Mouse (Mus musculus) frontal cortex, adult (tissue): Measurements from ENCODE around the gene Cd83.

Experiments used
- ATAC-seq: cut with Nextera tagmentation; 2 replicates; pipeline ENCODE4 v1.9.2; 2017; ENCODE audit warnings: mild to moderate bottlenecking, moderate library complexity, mixed read lengths; ENCODE audit not compliant: low TSS enrichment

Gene Cd83

DNA sequence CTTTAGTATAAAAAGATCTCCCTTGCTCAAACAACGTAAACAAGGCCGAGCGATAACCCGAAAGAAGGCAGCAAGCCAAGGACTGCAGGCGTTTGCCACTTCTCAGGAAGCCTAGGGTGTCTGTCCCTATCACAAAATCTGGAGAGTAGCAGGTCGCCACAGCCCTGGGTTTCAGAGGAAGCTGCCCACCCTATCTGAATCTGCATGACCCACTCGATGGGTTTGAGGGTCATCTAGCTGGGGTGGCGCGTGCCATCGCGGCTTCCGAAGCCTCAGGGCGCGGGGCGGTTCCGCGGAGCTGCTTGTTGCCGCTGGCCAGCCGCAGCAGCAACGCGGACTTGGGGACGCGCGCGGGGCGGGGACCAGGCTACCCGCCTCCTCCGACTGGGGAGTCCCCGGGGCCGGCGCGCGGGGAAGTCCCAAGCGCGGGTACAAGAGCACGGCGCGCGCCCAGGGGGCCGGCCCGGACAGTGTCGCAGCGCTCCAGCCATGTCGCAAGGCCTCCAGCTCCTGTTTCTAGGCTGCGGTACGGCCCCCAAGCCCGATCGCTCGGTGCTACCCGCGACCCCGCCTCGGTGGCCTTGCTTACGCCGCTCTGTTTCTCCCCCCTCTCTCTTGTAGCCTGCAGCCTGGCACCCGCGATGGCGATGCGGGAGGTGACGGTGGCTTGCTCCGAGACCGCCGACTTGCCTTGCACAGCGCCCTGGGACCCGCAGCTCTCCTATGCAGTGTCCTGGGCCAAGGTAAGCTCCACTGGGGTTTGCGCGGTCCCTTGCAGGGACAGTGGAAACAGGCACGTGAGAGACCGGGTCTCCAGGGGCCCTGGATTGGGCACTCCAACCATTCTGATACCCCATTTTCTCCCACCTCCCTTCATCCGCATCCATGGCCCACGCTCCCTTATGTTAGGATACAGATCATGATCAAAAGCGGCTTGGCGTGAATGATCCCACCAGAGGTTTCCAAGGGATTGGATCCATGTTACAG is at the start of gene Cd83:
Gene Cd83 (plus strand): TSS at position 51 of the 987 bp plus-strand sequence.
- ATAC-seq: peak; percentile 89

DNA sequence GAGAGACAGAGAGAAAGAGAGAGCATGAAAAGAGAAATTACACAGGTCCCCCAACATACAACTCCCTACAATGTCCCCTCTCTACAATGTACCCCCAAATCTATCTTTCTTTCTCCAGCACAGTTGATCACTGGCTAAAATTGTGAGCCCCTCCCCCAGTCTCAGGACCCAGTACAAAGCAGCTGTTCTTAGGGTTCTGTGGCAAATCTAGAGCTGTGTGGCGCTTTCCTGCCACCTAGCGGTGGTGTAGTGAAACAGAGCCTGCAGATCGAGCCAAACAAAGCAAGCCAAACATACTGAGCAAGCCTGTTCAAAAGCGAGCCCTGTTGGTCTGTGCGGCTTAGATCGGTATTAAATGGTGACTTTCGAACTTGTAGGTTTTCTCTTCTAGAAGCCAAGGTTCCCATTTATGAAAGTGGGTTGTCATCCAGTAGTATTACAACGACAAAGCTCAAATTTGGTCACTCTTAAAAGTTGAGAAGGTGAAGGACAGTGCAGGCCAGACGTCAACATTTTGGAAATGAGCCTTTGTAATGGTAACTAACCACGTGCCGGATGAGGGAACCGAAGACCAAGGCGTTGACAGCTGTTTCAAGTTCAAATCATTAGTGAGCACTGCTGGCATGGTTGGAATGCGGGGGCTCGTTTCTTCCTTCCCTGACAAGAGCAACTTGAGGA is 44.8 kb upstream of the Cd83 start:
- peak; percentile 95 for ATAC-seq

DNA sequence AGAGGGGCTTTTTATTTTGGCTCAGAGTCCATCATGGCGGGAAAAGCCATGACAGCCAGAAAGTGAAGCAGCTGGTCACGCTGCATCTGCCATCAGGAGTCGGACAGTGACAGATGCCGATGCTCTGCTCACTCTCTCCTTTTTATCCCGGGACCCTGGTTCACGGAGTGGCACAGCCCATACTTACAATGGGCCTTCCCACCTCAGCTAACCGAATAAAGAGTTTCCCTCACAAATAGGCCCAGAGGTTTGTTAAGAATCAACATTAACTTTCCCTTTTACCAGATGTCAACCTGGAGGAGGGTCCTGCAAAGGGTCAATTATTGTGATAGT is 44.3 kb upstream of the Cd83 start:
- ATAC-seq: no peak

DNA sequence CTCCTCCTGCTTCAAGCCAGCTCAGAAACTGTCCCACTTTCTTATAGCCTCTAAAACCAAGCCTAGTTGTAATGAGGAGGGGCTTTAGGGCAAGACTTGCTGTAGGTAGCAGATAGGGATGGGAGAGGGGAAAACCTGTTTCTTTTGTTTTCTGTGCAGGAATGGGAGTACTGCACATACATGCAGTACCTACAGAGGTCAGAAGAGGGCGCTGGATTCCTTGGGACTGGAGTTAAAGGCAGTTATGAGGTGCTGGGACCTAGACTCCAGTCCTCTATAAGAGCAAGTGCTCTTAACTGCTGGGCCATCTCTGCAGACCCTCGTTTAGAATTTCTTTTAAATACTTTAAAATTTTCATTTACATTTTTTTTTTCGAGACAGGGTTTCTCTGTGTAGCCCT is 41.9 kb upstream of the Cd83 start:
- ATAC-seq: no peak

DNA sequence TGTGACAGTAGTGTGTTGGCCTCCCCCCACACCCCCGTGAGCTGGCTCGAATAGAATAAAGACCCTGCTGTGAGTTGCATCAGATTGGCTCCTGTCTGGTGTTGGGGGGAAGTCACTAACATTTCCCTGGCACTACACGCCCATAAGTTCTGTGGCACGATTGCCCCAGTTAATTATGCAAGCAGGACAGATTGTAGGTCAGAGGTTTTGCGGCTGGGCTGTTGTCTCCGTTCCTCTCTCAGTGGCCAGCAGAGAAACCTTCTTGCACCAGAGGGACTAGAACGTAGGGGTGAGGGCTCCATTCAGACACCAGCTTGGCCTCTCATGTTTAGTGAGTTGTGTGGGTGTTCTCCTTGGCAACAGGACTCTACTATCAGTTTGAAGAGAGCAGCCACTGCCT is 40.3 kb upstream of the Cd83 start:
- ATAC-seq: no peak

DNA sequence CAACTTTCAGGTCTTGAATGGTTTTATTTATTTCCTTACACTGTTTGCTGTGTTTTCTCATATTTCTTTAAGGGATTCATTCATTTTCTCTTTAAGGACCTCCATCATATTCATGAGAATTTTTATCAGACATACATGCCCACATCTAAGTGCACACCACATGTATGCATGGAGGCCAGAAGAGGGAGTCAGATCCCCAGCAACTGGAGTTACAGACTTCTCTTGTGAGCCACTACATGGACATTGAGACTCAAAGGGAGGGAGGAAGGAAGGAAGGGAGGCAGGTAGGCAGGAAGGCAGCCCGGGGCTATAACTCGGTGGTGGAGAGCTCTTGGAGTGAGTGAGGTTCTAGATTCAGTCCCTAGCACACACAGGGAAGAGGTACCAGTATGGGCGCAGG is 34.3 kb upstream of the Cd83 start:
- no peak; the same call in 1 of the 2 replicates for ATAC-seq

DNA sequence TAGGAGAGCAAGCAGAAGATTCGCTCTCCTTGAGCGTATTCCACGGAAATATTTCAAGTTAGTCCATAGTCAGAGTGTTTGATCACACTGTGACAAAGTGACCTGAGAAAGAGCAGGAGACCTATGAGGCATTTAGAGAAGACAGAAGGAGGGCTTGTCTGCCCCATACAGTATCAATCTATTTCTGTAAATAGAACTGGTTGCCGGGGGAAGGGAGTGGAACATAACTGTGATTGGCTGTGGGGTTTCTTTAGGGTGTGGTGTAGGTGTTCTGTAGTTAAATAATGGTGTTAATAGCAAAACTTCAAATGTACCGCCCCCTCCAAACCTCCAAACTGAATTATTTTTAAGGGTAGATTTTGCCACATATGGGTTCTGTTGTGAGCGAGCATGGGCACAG is 33.6 kb upstream of the Cd83 start:
- no peak for ATAC-seq

DNA sequence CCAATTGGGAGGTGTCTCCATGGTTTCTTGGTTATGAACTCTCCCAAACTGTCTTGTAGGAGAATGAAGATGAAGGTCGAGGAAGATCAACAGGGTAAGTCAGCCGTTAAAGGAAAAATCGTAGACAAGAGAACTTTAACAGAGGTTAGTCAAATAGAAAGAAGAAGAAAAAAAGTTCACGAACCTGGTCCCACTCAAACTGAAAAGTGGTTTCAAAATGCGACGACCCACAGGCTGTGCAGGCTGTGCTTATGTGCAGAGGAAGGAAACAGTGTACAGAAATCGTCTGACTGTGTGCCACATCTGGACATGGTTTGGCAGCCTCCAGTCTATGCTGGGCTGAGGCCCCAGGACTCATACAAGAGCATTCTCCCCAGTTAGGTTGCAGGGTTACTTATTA is 32.2 kb upstream of the Cd83 start:
- ATAC-seq: no peak

DNA sequence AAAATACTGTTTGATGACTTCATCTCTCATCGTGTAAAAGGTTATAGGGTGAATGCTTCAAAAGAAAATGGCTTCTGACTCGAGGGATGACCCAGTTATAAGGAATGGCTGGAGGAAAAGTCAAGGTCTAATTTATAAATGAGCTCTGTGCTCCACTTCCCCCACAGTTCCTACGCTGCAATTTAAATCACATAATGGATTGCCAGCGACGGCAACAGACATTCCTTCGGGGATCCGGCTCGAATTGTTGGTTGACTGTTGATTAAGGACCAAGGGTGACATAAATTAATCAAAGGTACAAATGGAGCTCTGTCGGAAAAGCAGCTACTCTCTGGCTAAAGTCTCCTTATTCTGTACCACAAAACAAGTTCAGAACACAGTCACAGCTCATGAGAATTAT is 30.9 kb upstream of the Cd83 start:
- ATAC-seq: no peak

DNA sequence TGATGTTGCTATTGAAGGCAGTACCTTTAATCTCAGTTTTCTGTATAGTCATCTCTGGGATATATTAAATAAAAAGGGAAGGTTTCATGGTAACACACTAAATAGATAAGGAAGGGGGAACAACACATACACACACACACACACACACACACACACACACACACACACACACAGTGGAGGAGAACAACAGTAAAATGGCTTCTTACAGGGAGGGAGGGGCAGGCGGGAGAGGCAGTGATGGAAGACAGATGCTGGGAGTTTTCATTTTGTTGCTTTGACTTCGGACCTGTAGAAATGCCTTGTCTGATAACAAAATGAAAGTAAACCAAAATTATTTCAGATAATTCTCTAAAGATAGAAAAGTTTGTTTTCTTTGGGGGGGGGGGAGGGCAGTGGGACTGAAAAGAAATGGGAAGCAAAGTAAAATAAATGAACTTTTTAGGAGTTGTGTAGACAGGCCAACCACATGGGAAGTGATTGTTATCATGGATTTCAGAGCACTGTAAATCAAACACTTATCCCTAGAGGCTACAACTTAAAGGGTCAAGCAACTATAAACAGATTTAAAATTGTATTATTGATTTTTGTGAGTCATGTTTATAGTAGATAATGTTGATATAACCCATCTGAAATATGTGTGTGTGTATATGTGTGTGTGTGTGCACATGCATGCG is 30.0 kb upstream of the Cd83 start:
- ATAC-seq: no peak

DNA sequence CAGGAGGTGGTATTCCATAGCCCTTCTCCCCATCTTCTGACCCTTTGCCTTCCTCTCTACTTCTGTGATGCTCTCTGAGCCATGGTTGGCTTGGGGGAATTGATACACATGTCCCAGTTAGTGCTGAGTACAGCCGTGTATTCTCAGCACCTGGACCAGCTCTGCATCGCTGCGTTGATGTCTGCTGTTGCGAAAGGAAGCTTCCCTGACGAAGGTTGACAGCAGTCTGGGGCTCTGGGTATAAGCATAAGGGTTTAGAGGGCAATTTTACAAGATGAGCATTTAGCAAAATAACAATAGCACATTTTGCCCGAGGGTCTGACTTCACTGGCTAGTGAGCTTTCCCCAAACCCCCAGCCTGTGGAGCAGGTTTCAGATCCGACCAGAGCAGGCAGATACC is 29.0 kb upstream of the Cd83 start:
- ATAC-seq: no peak

DNA sequence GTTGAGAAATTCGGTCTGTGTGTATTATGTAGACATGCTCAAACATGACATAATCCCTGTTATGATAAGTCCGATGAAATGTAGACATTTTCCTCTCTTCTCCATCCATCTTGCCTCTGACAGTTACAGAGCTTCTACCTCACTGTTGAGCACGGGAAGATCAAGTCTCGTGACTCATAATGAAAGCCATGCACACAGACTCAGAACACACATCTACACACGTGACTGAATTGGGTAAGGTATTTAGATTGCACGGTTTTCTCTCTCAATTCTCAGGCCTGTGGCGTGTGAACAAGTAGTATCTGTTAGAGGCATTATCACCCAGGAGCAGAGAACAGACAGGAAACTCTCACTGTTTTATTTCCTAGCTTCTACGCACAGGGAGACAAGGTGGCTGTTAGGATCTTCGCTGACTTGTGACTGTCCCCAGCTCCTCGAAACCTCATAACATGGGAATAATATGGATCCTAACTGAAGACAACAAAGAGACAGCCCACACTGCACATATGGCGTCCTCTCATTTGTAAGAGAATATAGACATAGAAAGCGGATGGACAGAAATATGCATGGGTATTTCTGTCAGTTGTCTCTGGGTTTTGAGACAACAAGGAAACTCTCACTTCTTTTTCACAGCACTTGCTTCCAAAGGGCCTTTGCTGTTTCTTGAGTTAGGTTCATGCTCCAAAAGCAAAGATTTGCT is 23.3 kb upstream of the Cd83 start:
- ATAC-seq: peak; percentile 75

DNA sequence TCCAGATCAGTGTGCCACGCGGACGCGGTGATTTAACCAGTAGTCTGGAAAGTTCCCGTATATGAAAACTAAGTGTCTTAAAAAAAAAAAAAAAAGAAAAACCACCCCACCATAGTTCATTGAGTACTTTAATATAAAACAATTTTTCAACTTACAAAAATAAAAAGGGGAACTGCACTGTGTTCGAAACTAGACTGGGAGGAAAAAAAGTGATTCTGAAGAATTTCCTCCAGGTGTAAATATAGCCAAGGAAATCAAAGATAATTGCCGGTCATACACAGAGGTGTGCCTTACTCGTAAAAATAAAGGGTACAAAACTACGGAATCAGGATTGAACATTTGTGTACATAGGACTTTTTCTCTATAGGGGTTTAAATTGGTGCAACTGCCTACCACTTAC is 21.7 kb upstream of the Cd83 start:
- no peak for ATAC-seq

DNA sequence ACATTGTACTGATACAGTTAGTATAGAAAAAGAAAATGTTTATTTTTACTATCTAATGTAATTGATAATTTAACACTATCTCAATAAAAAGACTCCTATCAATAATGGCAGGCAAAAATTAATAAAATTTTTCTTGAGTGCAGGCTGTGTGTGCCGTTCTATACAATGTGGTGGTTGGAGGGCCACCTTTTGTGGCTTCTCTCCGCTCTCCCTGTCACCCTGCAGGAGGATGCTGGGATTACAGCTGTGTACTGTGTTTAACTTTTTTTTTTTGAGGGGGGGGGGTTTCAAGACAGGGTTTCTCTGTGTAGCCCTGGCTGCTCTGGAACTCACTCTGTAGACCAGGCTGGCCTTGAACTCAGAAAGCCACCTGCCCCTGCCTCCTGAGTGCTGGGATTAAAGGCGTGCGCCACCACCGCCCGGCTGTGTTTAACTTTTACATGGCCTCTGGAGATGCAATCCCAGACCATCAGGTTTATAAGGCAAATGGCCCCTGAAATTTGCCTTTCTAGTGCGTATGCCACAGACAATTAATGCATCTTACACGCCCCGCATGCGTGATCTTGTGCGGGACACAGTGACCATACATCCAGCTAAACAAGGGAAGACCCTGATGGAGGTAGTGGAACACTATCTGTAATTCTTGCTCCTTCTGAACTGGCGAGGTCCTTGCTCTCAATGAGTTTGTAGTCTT is 21.1 kb upstream of the Cd83 start:
- ATAC-seq: no peak

DNA sequence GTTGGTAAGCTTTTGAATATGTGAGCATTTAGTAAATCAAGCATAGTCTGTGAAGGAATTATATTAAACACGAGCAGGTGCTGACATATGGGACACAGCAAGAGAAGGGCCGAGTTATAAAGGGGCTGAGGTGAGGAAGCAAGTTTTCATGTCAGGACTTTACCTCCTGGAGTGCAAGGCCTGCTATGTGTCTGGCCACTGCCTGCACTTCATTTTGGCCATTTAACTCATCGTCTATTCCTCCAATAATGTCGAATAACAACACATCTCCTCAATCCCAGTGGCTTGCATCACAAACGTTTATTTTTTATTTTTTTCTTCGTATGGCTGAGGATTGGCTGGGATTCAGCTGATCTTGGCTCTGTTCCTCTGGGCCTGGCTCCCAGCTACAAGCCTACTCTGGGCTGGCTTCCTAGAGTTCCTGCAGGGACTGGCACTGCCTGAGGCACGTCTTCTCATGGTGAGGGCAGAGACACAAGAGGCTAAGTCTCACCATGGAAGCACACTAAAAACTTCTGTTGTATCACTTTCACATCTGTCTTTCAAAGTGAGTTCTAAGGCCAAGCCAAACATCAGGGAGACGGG is 20.5 kb upstream of the Cd83 start:
- peak; percentile 79 for ATAC-seq

DNA sequence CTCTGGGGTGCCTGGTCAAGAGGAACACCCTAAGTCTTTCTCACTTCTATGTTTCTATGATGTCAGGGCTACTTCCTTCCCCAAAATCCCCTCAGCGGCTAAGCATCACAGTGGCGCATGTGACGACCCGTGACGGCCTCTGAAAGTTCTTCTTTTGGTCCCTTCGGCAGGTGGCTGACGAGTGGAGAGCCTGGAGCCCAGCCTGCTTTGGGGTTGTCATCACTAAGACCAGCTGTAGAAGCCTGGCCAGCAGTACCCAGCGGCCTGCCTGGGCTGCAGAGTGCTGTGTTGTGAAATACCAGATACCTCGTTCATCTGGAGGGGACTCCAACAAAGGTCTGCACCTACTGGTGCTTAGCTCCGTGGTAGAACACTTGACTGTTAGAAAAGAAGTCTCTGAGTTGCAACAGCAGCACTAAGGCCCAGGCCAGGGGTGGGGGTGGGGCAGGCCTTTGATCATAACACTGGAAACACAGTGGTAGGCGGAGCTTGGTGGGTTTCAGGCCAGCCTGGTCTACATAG is 19.2 kb upstream of the Cd83 start:
- no peak for ATAC-seq

DNA sequence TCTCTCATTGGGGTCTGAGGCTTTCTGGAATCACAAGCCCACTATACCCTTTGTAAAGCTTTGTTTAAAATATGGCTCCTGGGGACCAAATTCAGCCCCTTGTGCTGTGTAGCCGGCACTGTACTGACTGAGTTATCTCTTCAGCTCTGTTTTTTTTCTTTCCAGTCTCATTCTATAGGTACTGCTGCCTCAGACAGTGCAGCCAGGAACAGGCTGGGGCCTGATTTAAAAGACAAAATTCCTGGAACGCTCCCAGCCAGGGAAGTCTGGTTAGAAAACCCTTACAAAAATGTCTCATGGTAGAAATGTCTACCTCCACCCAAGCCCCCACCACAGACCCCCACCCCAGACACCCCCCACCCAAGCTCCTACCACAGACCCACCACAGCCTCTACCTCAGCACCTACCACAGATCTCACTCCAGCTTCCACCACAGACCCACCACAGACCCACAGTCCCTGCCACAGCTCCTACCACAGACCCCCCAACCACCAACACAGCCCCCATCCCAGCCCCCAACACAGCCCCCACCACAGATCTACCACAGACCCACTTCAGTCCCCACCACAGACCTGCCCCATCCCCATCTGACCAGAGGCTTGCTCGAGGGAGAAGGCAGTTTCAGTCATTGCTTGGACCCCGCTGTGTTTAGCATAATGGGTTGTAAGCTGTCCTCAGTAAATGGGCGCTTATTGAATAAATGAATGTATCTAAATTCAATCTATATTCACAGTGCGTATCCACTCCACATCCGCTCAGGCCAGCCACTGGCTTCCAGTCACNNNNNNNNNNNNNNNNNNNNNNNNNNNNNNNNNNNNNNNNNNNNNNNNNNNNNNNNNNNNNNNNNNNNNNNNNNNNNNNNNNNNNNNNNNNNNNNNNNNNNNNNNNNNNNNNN is 17.5 kb upstream of the Cd83 start:
- ATAC-seq: no peak

DNA sequence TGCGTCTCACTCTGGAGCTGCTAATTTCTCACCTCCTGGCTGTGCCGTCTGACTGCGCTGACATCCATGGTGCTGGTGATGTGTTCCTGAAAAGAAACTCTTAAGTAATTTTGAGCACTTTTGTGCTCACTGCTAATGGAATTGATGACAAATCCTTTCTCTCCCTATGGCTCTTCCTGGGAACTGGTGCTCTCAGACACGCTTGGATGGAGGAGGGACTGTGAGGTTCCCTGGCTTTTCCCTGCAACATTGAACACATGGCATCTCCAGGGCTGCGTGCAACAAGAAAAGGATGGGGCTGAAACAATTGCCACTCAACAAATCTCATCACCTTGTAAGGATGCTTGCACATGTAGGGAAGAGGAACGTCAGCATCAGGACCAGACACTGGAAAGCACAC is 11.6 kb upstream of the Cd83 start:
- ATAC-seq: no peak

DNA sequence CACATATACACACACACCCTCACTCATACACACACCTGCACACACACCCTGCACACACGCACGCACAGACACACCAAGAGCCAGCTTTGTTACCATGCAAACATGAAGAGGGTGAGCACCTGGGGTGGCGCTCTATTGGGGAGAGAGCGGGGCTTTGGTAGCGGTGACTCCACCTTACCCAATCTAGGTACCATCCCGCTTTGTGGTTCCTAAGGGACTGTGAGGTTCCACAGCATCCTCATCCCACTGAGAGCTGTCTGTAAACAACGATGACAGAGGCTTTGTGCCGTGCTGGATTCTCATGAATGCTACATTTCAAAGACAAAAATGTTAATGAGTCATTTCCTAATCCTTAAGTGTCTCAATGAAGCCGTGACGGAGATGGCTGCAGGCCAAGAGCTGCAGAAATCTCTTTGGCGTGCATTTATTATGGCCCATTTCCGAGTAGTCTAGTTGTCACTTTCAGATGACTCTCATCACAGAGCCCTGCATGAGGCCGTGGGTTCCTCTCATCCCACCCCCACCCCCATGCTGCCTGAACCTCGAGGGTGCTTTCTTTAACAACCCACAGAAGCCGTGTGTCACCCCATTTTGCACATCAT is 10.5 kb upstream of the Cd83 start:
- ATAC-seq: peak; percentile 50; the same call in 1 of the 2 replicates
